Mouse (Mus musculus): ENCODE measurements around the gene Htra2. TPM values are rescaled to one million over a fixed set of nuclear protein-coding genes. Genes with fewer than 3 reads are reported as not detected.
A peak's percentile ranks its signal among the peaks of the same experiment; 100 is the strongest.

Htra2 gene
- polyA plus RNA-seq, 1 experiment from 2014 or later, result 147 TPM

MicroRNAs within 50 kb of the gene (microRNA counts, 519-probe panel; counts per million panel counts)
- 582 counts per million, percentile 70 among the panel's probes with 10 or more counts for microRNA mmu-miR-3470a+mmu-miR-3470b

Small RNA genes lying within 50 kb of the gene (microRNA-seq; reads per million reads assigned to microRNA genes)
- not detected for gene Mir3470a
- gene Mir7040, result 2.1 reads per million

Other genes starting within 250 kb of the Htra2 start
- gene Sema4f, start 115.5 kb downstream of the Htra2 start, polyA plus RNA-seq (2016; fragmentation: Nextera tagmentation; extraction: Ambion mirVana), result 0.16 and 0.19 TPM in 2 replicates
- gene M1ap, start 108.4 kb downstream of the Htra2 start, polyA plus RNA-seq (2016; fragmentation: Nextera tagmentation; extraction: Ambion mirVana), result 8.8 and 10.1 TPM in 2 replicates
- gene Dok1, start 21.8 kb downstream of the Htra2 start, polyA plus RNA-seq (2016; fragmentation: Nextera tagmentation; extraction: Ambion mirVana), result 22.2 and 22.6 TPM in 2 replicates
- gene Loxl3, start 21.1 kb downstream of the Htra2 start, polyA plus RNA-seq (2016; fragmentation: Nextera tagmentation; extraction: Ambion mirVana), result 3.1 and 3.2 TPM in 2 replicates
- 215 and 233 TPM in 2 replicates for gene Aup1, start 752 bp downstream of the Htra2 start, polyA plus RNA-seq (2016; fragmentation: Nextera tagmentation; extraction: Ambion mirVana)
- 5.0 and 5.4 TPM in 2 replicates for gene Dqx1, start 2.6 kb upstream of the Htra2 start, polyA plus RNA-seq (2016; fragmentation: Nextera tagmentation; extraction: Ambion mirVana)
- gene Tlx2, start 15.0 kb upstream of the Htra2 start, polyA plus RNA-seq (2016; fragmentation: Nextera tagmentation; extraction: Ambion mirVana), result 0.11 and 0.42 TPM in 2 replicates
- gene Pcgf1, start 22.6 kb upstream of the Htra2 start, polyA plus RNA-seq (2016; fragmentation: Nextera tagmentation; extraction: Ambion mirVana), result 20.8 and 23.3 TPM in 2 replicates
- 0.25 and 0.44 TPM in 2 replicates for gene Lbx2, start 31.1 kb upstream of the Htra2 start, polyA plus RNA-seq (2016; fragmentation: Nextera tagmentation; extraction: Ambion mirVana)
- gene Ccdc142, start 46.3 kb upstream of the Htra2 start, polyA plus RNA-seq (2016; fragmentation: Nextera tagmentation; extraction: Ambion mirVana), result 1.5 and 1.9 TPM in 2 replicates
- 2.3 TPM in 2 replicates for gene Gm42688, start 46.3 kb upstream of the Htra2 start, polyA plus RNA-seq (2016; fragmentation: Nextera tagmentation; extraction: Ambion mirVana)
- 101 and 105 TPM in 2 replicates for gene Mrpl53, start 53.8 kb upstream of the Htra2 start, polyA plus RNA-seq (2016; fragmentation: Nextera tagmentation; extraction: Ambion mirVana)
- gene Mogs, start 60.2 kb upstream of the Htra2 start, polyA plus RNA-seq (2016; fragmentation: Nextera tagmentation; extraction: Ambion mirVana), result 83.5 and 86.9 TPM in 2 replicates
- 35.0 and 37.9 TPM in 2 replicates for gene Wbp1, start 66.3 kb upstream of the Htra2 start, polyA plus RNA-seq (2016; fragmentation: Nextera tagmentation; extraction: Ambion mirVana)
- 12.1 and 13.0 TPM in 2 replicates for gene Ino80b, start 70.2 kb upstream of the Htra2 start, polyA plus RNA-seq (2016; fragmentation: Nextera tagmentation; extraction: Ambion mirVana)
- gene Rtkn, start 80.2 kb upstream of the Htra2 start, polyA plus RNA-seq (2016; fragmentation: Nextera tagmentation; extraction: Ambion mirVana), result 11.8 and 12.6 TPM in 2 replicates
- 0.81 and 1.1 TPM in 2 replicates for gene Wdr54, start 101.1 kb upstream of the Htra2 start, polyA plus RNA-seq (2016; fragmentation: Nextera tagmentation; extraction: Ambion mirVana)
- 0.19 and 0.35 TPM in 2 replicates for gene 1700003E16Rik, start 101.1 kb upstream of the Htra2 start, polyA plus RNA-seq (2016; fragmentation: Nextera tagmentation; extraction: Ambion mirVana)
- gene Dctn1, start 110.6 kb upstream of the Htra2 start, polyA plus RNA-seq (2016; fragmentation: Nextera tagmentation; extraction: Ambion mirVana), result 46.9 and 48.2 TPM in 2 replicates
- 1.2 and 1.3 TPM in 2 replicates for gene Slc4a5, start 164.6 kb upstream of the Htra2 start, polyA plus RNA-seq (2016; fragmentation: Nextera tagmentation; extraction: Ambion mirVana)